Mouse (Mus musculus): ENCODE results near the gene Vps37c. TPM values are rescaled to one million over a fixed set of nuclear protein-coding genes. Genes with fewer than 3 reads are reported as not detected.

Gene Vps37c
- polyA plus RNA-seq (2012; rRNA removed), result 30.0 and 32.1 TPM in 2 replicates

DNA sequence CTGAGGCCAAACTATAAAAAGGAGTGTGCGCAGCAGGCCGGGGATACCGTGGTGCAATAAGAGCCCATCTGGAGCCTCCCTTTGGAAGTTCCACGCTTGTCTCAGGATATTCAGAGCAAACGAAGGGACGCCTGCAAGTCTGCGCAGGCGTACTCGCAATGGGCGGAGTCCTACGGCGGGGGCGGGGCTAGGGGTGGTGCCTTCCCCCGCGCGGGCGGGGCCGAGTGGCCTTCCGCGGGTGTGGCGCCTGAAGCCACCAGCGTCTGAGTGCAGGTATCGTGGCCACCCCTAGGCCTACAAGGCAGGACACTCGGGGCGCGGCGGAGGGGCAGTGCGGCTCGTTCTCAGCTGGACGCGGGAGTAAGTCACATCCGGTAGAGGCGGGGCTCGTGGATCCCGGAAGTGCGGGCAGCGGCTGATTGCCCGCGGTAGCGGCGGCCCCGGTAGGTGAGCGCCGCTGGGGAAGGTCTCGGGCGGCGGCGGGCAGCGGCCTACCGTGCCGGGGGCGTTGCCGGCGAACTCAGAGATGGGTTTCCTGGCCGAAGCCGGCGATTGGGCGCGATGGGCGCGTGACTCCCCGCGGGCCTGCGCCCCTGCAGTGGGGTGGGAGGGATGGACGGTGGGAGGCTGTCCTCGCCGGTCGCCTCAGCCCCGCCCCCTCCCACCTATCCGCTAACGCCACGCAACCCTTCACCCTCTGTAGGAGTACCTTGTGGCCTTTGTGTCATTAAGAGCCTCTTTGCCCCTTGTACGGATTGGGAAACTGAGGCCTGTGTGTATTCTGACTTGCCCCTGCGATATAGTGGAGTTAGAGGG is at the start of gene Vps37c:
Gene Vps37c, plus strand, starts transcription at position 199 of the 816 bp plus-strand sequence.
- DNase-seq, result peak; percentile 97
- no peaks in the 10 kb centered on the region for H3K36me3 ChIP-seq (ENCODE audit: control insufficient read depth, insufficient read depth, low read length)
- peak within 1 kb of the TSS; percentile 77 for H3K4me3 ChIP-seq (ENCODE audit: insufficient read depth, low read depth, low read length)
- TF ChIP-seq CTCF (conservative IDR thresholded peaks at IDR 0.05; ENCODE audit: insufficient read depth, insufficient read length, low read depth, low read length) (no peak), POLR2A (IDR thresholded peaks at IDR 0.05; ENCODE audit: low read depth, low read length) (no peak)
- under 1% methylated on average over 73 of the region's 74 CpGs for WGBS
- peak within 1 kb of the TSS; percentile 91 for H3K27ac ChIP-seq (ENCODE audit: insufficient read depth, low read depth, low read length)
- no peaks in the 10 kb centered on the region for H3K27me3 ChIP-seq (replicated peaks; ENCODE audit: control insufficient read depth, insufficient read depth, low read length)
- H3K4me1 ChIP-seq (ENCODE audit: control insufficient read depth, insufficient read depth, low read length), result peaks cover 43% of the 10 kb centered on the region

DNA sequence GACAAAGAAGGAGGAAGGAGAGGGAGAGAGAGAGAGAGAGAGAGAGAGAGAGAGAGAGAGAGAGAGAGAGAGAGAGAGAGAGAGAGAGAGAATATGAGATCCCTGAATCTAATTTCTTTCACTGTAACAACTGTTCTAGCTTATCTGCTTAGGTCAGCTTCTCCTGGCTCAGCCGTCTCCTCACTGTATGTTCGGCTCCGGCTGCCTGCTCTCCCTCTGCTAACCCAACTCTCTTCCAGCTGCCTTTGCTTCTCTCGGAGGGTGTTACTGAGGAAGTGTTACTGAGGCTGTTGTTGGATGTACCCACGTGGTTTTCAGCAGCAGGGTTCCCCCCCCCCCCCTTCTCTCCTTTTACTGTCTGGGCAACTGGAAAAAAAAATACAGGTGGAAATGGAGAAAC is 48.5 kb upstream of the Vps37c start:
- Histone ChIP-seq H3K4me3 (ENCODE audit: insufficient read depth, low read depth, low read length) (no peak overlapping the region), H3K27me3 (replicated peaks; ENCODE audit: control insufficient read depth, insufficient read depth, low read length) (no peaks in the 10 kb centered on the region), H3K4me1 (ENCODE audit: control insufficient read depth, insufficient read depth, low read length) (0 out of 2 replicates have a peak, but pooled peaks cover 2% of the 10 kb centered on the region), H3K36me3 (ENCODE audit: control insufficient read depth, insufficient read depth, low read length) (no peaks in the 10 kb centered on the region), H3K27ac (ENCODE audit: insufficient read depth, low read depth, low read length) (no peak overlapping the region)
- TF ChIP-seq POLR2A (IDR thresholded peaks at IDR 0.05; ENCODE audit: low read depth, low read length) (no peak), CTCF (conservative IDR thresholded peaks at IDR 0.05; ENCODE audit: insufficient read depth, insufficient read length, low read depth, low read length) (no peak)
- DNase-seq, result no peak
- WGBS, result 18% methylated on average over 5 of the region's 5 CpGs

DNA sequence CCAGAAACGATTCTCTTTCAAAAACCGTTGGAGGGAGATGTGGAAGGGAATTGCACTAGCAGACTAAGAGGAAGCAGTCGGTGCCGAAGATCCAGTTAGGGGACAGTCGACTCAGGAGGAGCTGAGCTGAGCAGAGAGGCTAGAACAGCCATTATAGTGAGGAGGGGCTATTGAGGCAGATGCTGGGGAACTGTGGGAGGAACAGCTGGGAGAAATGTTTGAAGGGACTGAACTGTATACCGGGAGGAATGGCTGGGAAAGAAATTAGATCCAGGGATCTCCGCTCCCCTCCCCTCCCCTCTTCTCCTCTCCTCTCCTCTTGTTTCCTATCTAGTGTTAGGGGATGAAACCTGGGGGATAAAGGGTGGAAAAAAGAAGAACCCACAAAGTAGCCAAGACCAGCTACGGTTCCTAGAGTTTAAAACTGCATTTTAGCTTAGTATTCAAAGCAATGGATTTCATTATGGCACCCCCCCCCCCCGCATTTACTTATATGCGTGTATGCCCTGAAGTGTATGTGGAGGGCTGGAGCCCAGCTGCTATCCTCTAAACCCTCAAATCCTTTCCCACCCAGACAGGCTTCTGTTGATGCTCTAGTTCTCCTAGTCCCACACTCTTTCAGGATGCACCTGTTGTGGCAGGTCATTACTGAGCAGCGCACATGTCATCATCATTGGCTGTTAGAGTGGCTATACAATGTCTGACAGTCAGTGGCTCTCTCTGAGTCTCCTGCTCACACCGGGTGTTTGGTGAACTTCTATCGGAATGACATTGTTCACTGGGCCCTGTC is 47.8 kb upstream of the Vps37c start:
- 52% methylated on average over 13 of the region's 13 CpGs for WGBS
- TF ChIP-seq POLR2A (IDR thresholded peaks at IDR 0.05; ENCODE audit: low read depth, low read length), result no peak
- TF ChIP-seq CTCF (conservative IDR thresholded peaks at IDR 0.05; ENCODE audit: insufficient read depth, insufficient read length, low read depth, low read length), result no peak
- Histone ChIP-seq H3K36me3 (ENCODE audit: control insufficient read depth, insufficient read depth, low read length) (no peaks in the 10 kb centered on the region), H3K27me3 (replicated peaks; ENCODE audit: control insufficient read depth, insufficient read depth, low read length) (no peaks in the 10 kb centered on the region), H3K4me1 (ENCODE audit: control insufficient read depth, insufficient read depth, low read length) (no peaks in the 10 kb centered on the region), H3K27ac (ENCODE audit: insufficient read depth, low read depth, low read length) (no peak overlapping the region), H3K4me3 (ENCODE audit: insufficient read depth, low read depth, low read length) (no peak overlapping the region)
- DNase-seq, result no peak

- DNase-seq, result no peak
- Histone ChIP-seq H3K27ac (ENCODE audit: insufficient read depth, low read depth, low read length) (no peak overlapping the region), H3K36me3 (ENCODE audit: control insufficient read depth, insufficient read depth, low read length) (no peaks in the 10 kb centered on the region), H3K27me3 (replicated peaks; ENCODE audit: control insufficient read depth, insufficient read depth, low read length) (no peaks in the 10 kb centered on the region), H3K4me3 (ENCODE audit: insufficient read depth, low read depth, low read length) (no peak overlapping the region), H3K4me1 (ENCODE audit: control insufficient read depth, insufficient read depth, low read length) (no peaks in the 10 kb centered on the region)
- TF ChIP-seq POLR2A (IDR thresholded peaks at IDR 0.05; ENCODE audit: low read depth, low read length), result no peak
- no peak for TF ChIP-seq CTCF (conservative IDR thresholded peaks at IDR 0.05; ENCODE audit: insufficient read depth, insufficient read length, low read depth, low read length)
- 88% methylated on average over 2 of the region's 2 CpGs for WGBS
Observed at GRCm38 (mm10) chr19:10645616-10646015, 42.9 kb upstream of the Vps37c start.

- 66% methylated on average over 8 of the region's 8 CpGs for WGBS
- H3K4me1 ChIP-seq (ENCODE audit: control insufficient read depth, insufficient read depth, low read length), result no peaks in the 10 kb centered on the region
- no peak for DNase-seq
- no peak overlapping the region for H3K27ac ChIP-seq (ENCODE audit: insufficient read depth, low read depth, low read length)
- H3K36me3 ChIP-seq (ENCODE audit: control insufficient read depth, insufficient read depth, low read length), result no peaks in the 10 kb centered on the region
- no peak for TF ChIP-seq CTCF (conservative IDR thresholded peaks at IDR 0.05; ENCODE audit: insufficient read depth, insufficient read length, low read depth, low read length)
- TF ChIP-seq POLR2A (IDR thresholded peaks at IDR 0.05; ENCODE audit: low read depth, low read length), result no peak
- H3K4me3 ChIP-seq (ENCODE audit: insufficient read depth, low read depth, low read length), result no peak overlapping the region
- H3K27me3 ChIP-seq (replicated peaks; ENCODE audit: control insufficient read depth, insufficient read depth, low read length), result no peaks in the 10 kb centered on the region
Observed at GRCm38 (mm10) chr19:10648156-10648555, 40.4 kb upstream of the Vps37c start.

DNA sequence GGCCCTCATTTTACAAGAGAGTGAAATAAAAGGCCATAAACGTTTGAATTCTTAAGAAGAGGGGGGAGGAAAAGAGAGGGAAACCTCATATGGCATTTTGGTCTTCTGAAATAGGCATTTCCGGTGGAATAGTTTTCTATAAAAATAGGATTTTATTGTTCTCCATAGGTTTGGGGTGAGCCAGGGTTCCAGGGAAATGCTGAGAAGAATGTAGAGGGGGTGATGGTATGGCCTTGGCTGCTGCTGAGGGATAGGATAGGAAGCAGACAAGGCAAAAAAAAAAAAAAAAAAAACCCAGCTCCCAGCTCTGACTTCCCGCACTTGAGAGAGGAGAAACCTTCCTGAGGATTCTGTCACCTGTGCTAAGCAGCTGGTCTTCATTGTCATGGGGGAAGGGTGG is 32.5 kb upstream of the Vps37c start:
- H3K27me3 ChIP-seq (replicated peaks; ENCODE audit: control insufficient read depth, insufficient read depth, low read length), result no peaks in the 10 kb centered on the region
- no peak overlapping the region for H3K27ac ChIP-seq (ENCODE audit: insufficient read depth, low read depth, low read length)
- TF ChIP-seq CTCF (conservative IDR thresholded peaks at IDR 0.05; ENCODE audit: insufficient read depth, insufficient read length, low read depth, low read length), result no peak
- no peak for TF ChIP-seq POLR2A (IDR thresholded peaks at IDR 0.05; ENCODE audit: low read depth, low read length)
- no peak for DNase-seq
- no peaks in the 10 kb centered on the region for H3K4me1 ChIP-seq (ENCODE audit: control insufficient read depth, insufficient read depth, low read length)
- H3K36me3 ChIP-seq (ENCODE audit: control insufficient read depth, insufficient read depth, low read length), result no peaks in the 10 kb centered on the region
- 51% methylated on average over 3 of the region's 3 CpGs for WGBS
- no peak overlapping the region for H3K4me3 ChIP-seq (ENCODE audit: insufficient read depth, low read depth, low read length)

- H3K4me3 ChIP-seq (ENCODE audit: insufficient read depth, low read depth, low read length), result no peak overlapping the region
- H3K27ac ChIP-seq (ENCODE audit: insufficient read depth, low read depth, low read length), result no peak overlapping the region
- no peaks in the 10 kb centered on the region for H3K36me3 ChIP-seq (ENCODE audit: control insufficient read depth, insufficient read depth, low read length)
- DNase-seq, result peak; percentile 47
- TF ChIP-seq CTCF (conservative IDR thresholded peaks at IDR 0.05; ENCODE audit: insufficient read depth, insufficient read length, low read depth, low read length) (no peak), POLR2A (IDR thresholded peaks at IDR 0.05; ENCODE audit: low read depth, low read length) (no peak)
- H3K4me1 ChIP-seq (ENCODE audit: control insufficient read depth, insufficient read depth, low read length), result no peaks in the 10 kb centered on the region
- 58% methylated on average over 5 of the region's 5 CpGs for WGBS
- H3K27me3 ChIP-seq (replicated peaks; ENCODE audit: control insufficient read depth, insufficient read depth, low read length), result no peaks in the 10 kb centered on the region
Observed at GRCm38 (mm10) chr19:10657742-10658141, 30.8 kb upstream of the Vps37c start.
